Mouse (Mus musculus): ENCODE data around the gene Actr6. TPM values are rescaled to one million over a fixed set of nuclear protein-coding genes. Genes with fewer than 3 reads are reported as not detected.

The Actr6 gene
- polyA plus RNA-seq, 1 experiment from 2014 or later, result 21.5 TPM

- Histone ChIP-seq H3K27ac (ENCODE audit: low read length) (no peak overlapping the region), H3K4me1 (ENCODE audit: control insufficient read depth, insufficient read depth, low read length) (peaks cover 6% of the 10 kb centered on the region), H3K9me3 (ENCODE audit: control insufficient read depth, low read length) (no peaks in the 10 kb centered on the region), H3K9ac (ENCODE audit: low read depth, low read length) (no peak overlapping the region), H3K36me3 (ENCODE audit: control insufficient read depth, insufficient read depth, low read length) (no peaks in the 10 kb centered on the region), H3K4me2 (ENCODE audit: low read depth, low read length) (no peak overlapping the region), H3K27me3 (replicated peaks; ENCODE audit: control insufficient read depth, insufficient read depth, low read length) (no peaks in the 10 kb centered on the region), H3K4me3 (ENCODE audit: low read length) (no peak overlapping the region)
- ATAC-seq, result no peak
- 73% methylated on average over 4 of the region's 4 CpGs for WGBS
Observed at GRCm38 (mm10) chr10:89743266-89743665, 11.2 kb upstream of the Actr6 start.

- no peaks in the 10 kb centered on the region for H3K4me1 ChIP-seq (ENCODE audit: control insufficient read depth, insufficient read depth, low read length)
- no peaks in the 10 kb centered on the region for H3K27me3 ChIP-seq (replicated peaks; ENCODE audit: control insufficient read depth, insufficient read depth, low read length)
- H3K9me3 ChIP-seq (ENCODE audit: control insufficient read depth, low read length), result no peaks in the 10 kb centered on the region
- H3K27ac ChIP-seq (ENCODE audit: low read length), result no peak overlapping the region
- no peak for ATAC-seq
- WGBS, result 78% methylated on average over 6 of the region's 6 CpGs
- no peaks in the 10 kb centered on the region for H3K36me3 ChIP-seq (ENCODE audit: control insufficient read depth, insufficient read depth, low read length)
- H3K9ac ChIP-seq (ENCODE audit: low read depth, low read length), result no peak overlapping the region
- no peak overlapping the region for H3K4me3 ChIP-seq (ENCODE audit: low read length)
- no peak overlapping the region for H3K4me2 ChIP-seq (ENCODE audit: low read depth, low read length)
Observed at GRCm38 (mm10) chr10:89740995-89741394, 8.9 kb upstream of the Actr6 start.

- Histone ChIP-seq H3K4me1 (ENCODE audit: control insufficient read depth, insufficient read depth, low read length) (no peaks in the 10 kb centered on the region), H3K4me2 (ENCODE audit: low read depth, low read length) (no peak overlapping the region), H3K27me3 (replicated peaks; ENCODE audit: control insufficient read depth, insufficient read depth, low read length) (no peaks in the 10 kb centered on the region), H3K27ac (ENCODE audit: low read length) (no peak overlapping the region), H3K9ac (ENCODE audit: low read depth, low read length) (no peak overlapping the region), H3K36me3 (ENCODE audit: control insufficient read depth, insufficient read depth, low read length) (no peaks in the 10 kb centered on the region), H3K4me3 (ENCODE audit: low read length) (no peak overlapping the region), H3K9me3 (ENCODE audit: control insufficient read depth, low read length) (no peaks in the 10 kb centered on the region)
- 61% methylated on average over 6 of the region's 7 CpGs for WGBS
- no peak for ATAC-seq
Observed at GRCm38 (mm10) chr10:89739703-89740102, 7.6 kb upstream of the Actr6 start.

- Histone ChIP-seq H3K9ac (ENCODE audit: low read depth, low read length) (no peak overlapping the region), H3K36me3 (ENCODE audit: control insufficient read depth, insufficient read depth, low read length) (no peaks in the 10 kb centered on the region), H3K4me2 (ENCODE audit: low read depth, low read length) (no peak overlapping the region), H3K4me1 (ENCODE audit: control insufficient read depth, insufficient read depth, low read length) (no peaks in the 10 kb centered on the region), H3K9me3 (ENCODE audit: control insufficient read depth, low read length) (no peaks in the 10 kb centered on the region), H3K4me3 (ENCODE audit: low read length) (no peak overlapping the region), H3K27me3 (replicated peaks; ENCODE audit: control insufficient read depth, insufficient read depth, low read length) (no peaks in the 10 kb centered on the region), H3K27ac (ENCODE audit: low read length) (no peak overlapping the region)
- ATAC-seq, result no peak
- 88% methylated on average over 9 of the region's 9 CpGs for WGBS
Observed at GRCm38 (mm10) chr10:89738395-89738794, 6.3 kb upstream of the Actr6 start.

GRCm38 (mm10) chr10:89737887-89738286 is 5.8 kb upstream of the Actr6 start:
- H3K27ac ChIP-seq (ENCODE audit: low read length), result no peak overlapping the region
- no peaks in the 10 kb centered on the region for H3K27me3 ChIP-seq (replicated peaks; ENCODE audit: control insufficient read depth, insufficient read depth, low read length)
- H3K9me3 ChIP-seq (ENCODE audit: control insufficient read depth, low read length), result no peaks in the 10 kb centered on the region
- WGBS, result 72% methylated on average over 3 of the region's 3 CpGs
- peaks cover under 1% of the 10 kb centered on the region; the same call in 1 of the 2 replicates for H3K4me1 ChIP-seq (ENCODE audit: control insufficient read depth, insufficient read depth, low read length)
- no peak overlapping the region for H3K9ac ChIP-seq (ENCODE audit: low read depth, low read length)
- H3K36me3 ChIP-seq (ENCODE audit: control insufficient read depth, insufficient read depth, low read length), result no peaks in the 10 kb centered on the region
- H3K4me2 ChIP-seq (ENCODE audit: low read depth, low read length), result no peak overlapping the region
- no peak for ATAC-seq
- H3K4me3 ChIP-seq (ENCODE audit: low read length), result no peak overlapping the region

- Histone ChIP-seq H3K4me2 (ENCODE audit: low read depth, low read length) (no peak overlapping the region), H3K4me1 (ENCODE audit: control insufficient read depth, insufficient read depth, low read length) (peaks cover 4% of the 10 kb centered on the region), H3K4me3 (ENCODE audit: low read length) (no peak overlapping the region), H3K27ac (ENCODE audit: low read length) (no peak overlapping the region), H3K9me3 (ENCODE audit: control insufficient read depth, low read length) (no peaks in the 10 kb centered on the region), H3K9ac (ENCODE audit: low read depth, low read length) (no peak overlapping the region), H3K36me3 (ENCODE audit: control insufficient read depth, insufficient read depth, low read length) (no peaks in the 10 kb centered on the region), H3K27me3 (replicated peaks; ENCODE audit: control insufficient read depth, insufficient read depth, low read length) (no peaks in the 10 kb centered on the region)
- 38% methylated on average over 5 of the region's 5 CpGs for WGBS
- no peak for ATAC-seq
Observed at GRCm38 (mm10) chr10:89737092-89737491, 5.0 kb upstream of the Actr6 start.

GRCm38 (mm10) chr10:89731341-89731740 is 754 bp downstream of the Actr6 start:
- 12% methylated on average over 5 of the region's 5 CpGs for WGBS
- H3K9ac ChIP-seq (ENCODE audit: low read depth, low read length), result peak overlapping the region; percentile 70

GRCm38 (mm10) chr10:89730386-89730785 is 1.7 kb downstream of the Actr6 start:
- Histone ChIP-seq H3K4me2 (ENCODE audit: low read depth, low read length) (no peak overlapping the region), H3K27me3 (replicated peaks; ENCODE audit: control insufficient read depth, insufficient read depth, low read length) (no peaks in the 10 kb centered on the region), H3K9me3 (ENCODE audit: control insufficient read depth, low read length) (no peaks in the 10 kb centered on the region), H3K36me3 (ENCODE audit: control insufficient read depth, insufficient read depth, low read length) (peaks cover under 1% of the 10 kb centered on the region; the same call in 1 of the 2 replicates), H3K9ac (ENCODE audit: low read depth, low read length) (no peak overlapping the region), H3K27ac (ENCODE audit: low read length) (no peak overlapping the region), H3K4me3 (ENCODE audit: low read length) (no peak overlapping the region), H3K4me1 (ENCODE audit: control insufficient read depth, insufficient read depth, low read length) (peaks cover 11% of the 10 kb centered on the region)
- ATAC-seq, result no peak
- 75% methylated on average over 6 of the region's 6 CpGs for WGBS

More at GRCm38 (mm10) chr10:89731341-89731740, 754 bp downstream of the Actr6 start:
- Histone ChIP-seq H3K27me3 (replicated peaks; ENCODE audit: control insufficient read depth, insufficient read depth, low read length) (no peaks in the 10 kb centered on the region), H3K4me3 (ENCODE audit: low read length) (peak overlapping the region; percentile 76), H3K9me3 (ENCODE audit: control insufficient read depth, low read length) (no peaks in the 10 kb centered on the region), H3K36me3 (ENCODE audit: control insufficient read depth, insufficient read depth, low read length) (no peaks in the 10 kb centered on the region), H3K27ac (ENCODE audit: low read length) (no peak overlapping the region), H3K4me2 (ENCODE audit: low read depth, low read length) (peak overlapping the region; percentile 68), H3K4me1 (ENCODE audit: control insufficient read depth, insufficient read depth, low read length) (peaks cover 11% of the 10 kb centered on the region)
- ATAC-seq, result no peak

- Histone ChIP-seq H3K27ac (ENCODE audit: low read length) (no peak overlapping the region), H3K36me3 (ENCODE audit: control insufficient read depth, insufficient read depth, low read length) (peaks cover 9% of the 10 kb centered on the region), H3K9ac (ENCODE audit: low read depth, low read length) (no peak overlapping the region), H3K4me2 (ENCODE audit: low read depth, low read length) (no peak overlapping the region), H3K9me3 (ENCODE audit: control insufficient read depth, low read length) (no peaks in the 10 kb centered on the region), H3K4me3 (ENCODE audit: low read length) (no peak overlapping the region), H3K4me1 (ENCODE audit: control insufficient read depth, insufficient read depth, low read length) (no peaks in the 10 kb centered on the region), H3K27me3 (replicated peaks; ENCODE audit: control insufficient read depth, insufficient read depth, low read length) (no peaks in the 10 kb centered on the region)
- 90% methylated on average over 14 of the region's 14 CpGs for WGBS
- no peak for ATAC-seq
Observed at GRCm38 (mm10) chr10:89722247-89723195, 9.6 kb downstream of the Actr6 start.

Data from intestine, embryonic 16.5 days (tissue).